Mouse (Mus musculus) embryo, embryonic 11.5 days (tissue): Measurements from ENCODE around the gene Babam2.

Experiments used
- DNase-seq: peaks from one replicate; pipeline ENCODE4 v3.0.0-alpha.2; 2012; ENCODE audit warnings: low read depth, low spot score

Gene Babam2

DNA sequence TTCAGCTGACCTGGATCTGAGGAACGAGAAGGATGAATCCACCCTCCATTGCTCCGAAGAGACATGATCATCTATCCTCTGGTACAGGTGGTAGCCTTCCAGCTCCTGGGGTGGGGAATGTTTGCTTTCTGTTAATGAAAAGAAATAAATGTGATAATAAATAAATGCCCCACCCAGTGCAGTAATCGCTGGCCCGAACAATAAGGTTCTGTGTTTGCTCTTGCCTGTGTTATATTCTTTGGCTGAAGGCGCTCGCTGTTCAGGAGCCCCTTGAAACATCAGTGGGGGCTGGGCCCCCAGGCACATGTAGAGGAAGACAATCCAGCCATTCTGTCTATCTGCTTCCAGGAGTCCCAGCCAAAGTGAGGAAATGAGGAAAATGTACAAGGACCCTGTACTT, 427.5 kb downstream of the Babam2 start:
- no peak for DNase-seq

DNA sequence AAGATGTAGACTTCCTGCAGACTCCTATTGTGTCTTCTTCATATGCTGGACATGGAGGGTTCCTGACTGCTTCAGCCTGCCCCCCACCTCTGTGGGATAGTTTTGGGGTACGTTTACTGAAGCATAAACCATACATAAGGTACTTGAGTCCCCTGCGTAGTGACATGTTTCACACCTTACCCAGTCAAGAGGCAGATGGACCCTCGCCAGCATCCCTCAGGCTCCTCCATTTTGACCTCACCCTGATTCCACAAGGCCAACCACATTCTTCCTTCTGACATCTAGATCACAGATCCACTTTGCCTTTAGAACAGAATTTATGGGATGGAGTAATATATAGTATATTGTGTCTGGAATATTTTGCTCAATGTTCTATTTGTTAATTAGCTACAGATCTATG, 429.7 kb downstream of the Babam2 start:
- no peak for DNase-seq

DNA sequence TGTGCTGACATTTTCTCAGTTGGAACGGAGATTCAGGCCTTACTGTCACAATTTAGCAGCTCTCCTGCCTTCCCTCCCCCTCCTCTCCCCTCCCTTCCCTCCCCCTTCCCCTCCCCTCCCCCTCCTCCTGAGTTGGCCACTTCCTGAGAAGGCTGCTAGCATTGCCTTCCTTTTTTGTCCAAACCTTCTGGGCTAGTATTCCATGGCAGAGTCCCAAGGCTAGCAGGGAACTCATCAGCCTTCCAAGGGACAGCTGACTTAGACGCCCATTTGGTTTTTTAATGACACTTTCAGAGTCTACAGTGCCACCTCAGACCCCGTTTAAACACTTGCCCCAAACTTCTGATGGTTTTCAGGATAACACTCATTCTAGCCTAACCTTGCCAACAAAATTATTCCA, 430.4 kb downstream of the Babam2 start:
- no peak for DNase-seq

DNA sequence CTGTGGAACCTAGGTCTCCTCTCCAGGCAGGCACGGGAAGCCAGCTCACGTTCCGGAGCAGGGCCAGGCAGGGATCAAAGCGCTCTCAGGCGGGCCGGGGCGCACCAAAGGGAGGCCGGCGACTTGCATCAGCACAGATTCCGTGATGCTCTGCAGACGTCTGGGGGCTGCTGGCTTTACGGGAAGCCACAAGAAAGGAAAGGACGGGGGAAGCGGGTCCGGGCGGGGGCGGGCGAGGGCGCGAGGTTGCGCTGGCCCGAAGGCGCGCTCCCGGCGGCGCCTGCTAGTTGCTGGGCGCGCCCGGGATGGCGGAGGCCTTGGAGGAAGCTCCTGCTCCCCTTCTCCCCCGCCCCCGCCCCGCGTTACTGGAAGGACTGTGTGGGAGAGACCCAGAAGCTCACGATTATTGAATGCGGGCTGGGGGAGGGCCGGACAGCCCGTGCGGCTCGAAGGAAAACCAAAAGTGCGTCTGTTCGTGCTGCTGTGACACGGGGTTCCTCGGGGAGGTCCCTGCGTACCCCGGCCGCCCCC, 435.6 kb downstream of the Babam2 start:
- peak; percentile 36 for DNase-seq

DNA sequence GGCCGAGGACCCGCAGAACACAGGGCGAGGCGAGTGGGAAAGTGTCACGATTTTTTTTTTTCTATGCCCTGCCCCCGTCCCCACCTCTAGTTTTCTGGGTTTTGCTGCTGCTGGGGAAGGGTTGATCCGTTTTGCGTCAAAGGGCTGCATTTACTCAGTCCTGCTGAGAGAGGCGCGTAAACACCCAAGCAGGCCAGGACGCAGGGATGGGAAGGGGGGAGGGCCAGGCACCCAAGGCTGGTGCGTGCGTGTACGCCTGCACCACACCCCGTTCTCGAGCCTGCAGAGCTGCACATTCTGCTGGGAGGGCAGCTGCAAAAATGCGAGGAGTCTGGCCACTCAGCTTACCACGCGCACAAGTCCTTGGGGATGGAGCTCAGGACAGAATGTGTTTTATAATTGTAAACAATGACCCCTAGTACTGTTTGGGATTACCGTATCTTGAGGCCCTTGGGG, 436.1 kb downstream of the Babam2 start:
- peak; percentile 37 for DNase-seq

DNA sequence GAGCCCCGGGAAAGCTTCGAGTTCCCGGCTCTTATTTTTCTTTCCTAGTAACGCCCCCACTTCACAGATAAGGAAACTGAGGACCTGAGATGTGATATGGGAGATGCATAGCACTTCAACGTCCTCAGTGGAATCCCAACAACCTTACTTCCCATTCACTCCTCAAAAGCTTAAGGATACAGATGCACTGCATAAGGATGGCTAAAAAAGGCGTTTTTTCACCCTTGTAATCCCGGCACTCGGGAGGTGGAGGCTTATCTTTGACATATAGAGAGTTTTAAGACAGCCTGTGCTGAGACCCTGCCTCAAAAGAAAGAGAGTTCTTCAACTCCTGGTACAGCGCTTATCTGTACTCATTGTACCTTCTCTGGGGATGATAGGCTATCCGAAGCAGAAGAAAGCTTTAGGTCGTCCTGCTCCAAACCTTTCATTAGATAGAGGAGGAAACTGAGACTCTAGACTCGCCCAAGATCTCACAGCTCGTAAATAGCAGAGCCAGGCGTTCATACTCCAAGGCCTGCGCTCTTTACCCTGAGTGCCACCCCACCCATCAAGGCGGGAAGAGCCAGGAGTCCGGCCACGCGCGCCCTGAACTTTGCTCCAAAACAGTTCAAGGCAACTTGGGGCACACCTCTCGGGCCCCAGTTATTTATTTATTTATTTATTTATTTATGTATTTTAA, 436.7 kb downstream of the Babam2 start:
- no peak for DNase-seq
